Mouse (Mus musculus): ENCODE data around the gene Atrip. TPM values are rescaled to one million over a fixed set of nuclear protein-coding genes. Genes with fewer than 3 reads are reported as not detected.

Atrip gene
- polyA plus RNA-seq, 1 experiment from 2014 or later, result 33.4 TPM

- Histone ChIP-seq H3K9me3 (no peaks in the 10 kb centered on the region), H3K9ac (replicated peaks) (peak overlapping the region; percentile 97), H3K4me2 (peak overlapping the region; percentile 93), H3K4me3 (replicated peaks) (peak overlapping the region; percentile 77), H3K4me1 (replicated peaks) (peaks cover 50% of the 10 kb centered on the region), H3K36me3 (peaks cover 41% of the 10 kb centered on the region), H3K27me3 (no peaks in the 10 kb centered on the region), H3K27ac (peak overlapping the region; percentile 100)
- WGBS, result 69% methylated on average over 5 of the region's 5 CpGs
- ATAC-seq (ENCODE audit: insufficient number of reproducible peaks, insufficient read depth, low FRiP score, low TSS enrichment, low read depth), result no peak
Measured at GRCm38 (mm10) chr9:109097831-109098230, 23.9 kb upstream of the Atrip start.

GRCm38 (mm10) chr9:109097291-109097690 lies 23.4 kb upstream of the Atrip start:
- ATAC-seq (ENCODE audit: insufficient number of reproducible peaks, insufficient read depth, low FRiP score, low TSS enrichment, low read depth), result no peak
- H3K4me1 ChIP-seq (replicated peaks), result peaks cover 50% of the 10 kb centered on the region

GRCm38 (mm10) chr9:109096856-109097255 lies 22.9 kb upstream of the Atrip start:
- Histone ChIP-seq H3K27me3 (no peaks in the 10 kb centered on the region), H3K36me3 (peaks cover 40% of the 10 kb centered on the region), H3K4me1 (replicated peaks) (peaks cover 50% of the 10 kb centered on the region), H3K4me3 (replicated peaks) (peak overlapping the region; percentile 77), H3K9me3 (no peaks in the 10 kb centered on the region), H3K27ac (peak overlapping the region; percentile 100), H3K9ac (replicated peaks) (peak overlapping the region; percentile 97), H3K4me2 (peak overlapping the region; percentile 93)
- no peak for ATAC-seq (ENCODE audit: insufficient number of reproducible peaks, insufficient read depth, low FRiP score, low TSS enrichment, low read depth)
- WGBS, result 25% methylated on average over 6 of the region's 6 CpGs

More at GRCm38 (mm10) chr9:109097291-109097690, 23.4 kb upstream of the Atrip start:
- peak overlapping the region; percentile 97 for H3K9ac ChIP-seq (replicated peaks)
- H3K9me3 ChIP-seq, result no peaks in the 10 kb centered on the region
- peak overlapping the region; percentile 100 for H3K27ac ChIP-seq
- H3K4me3 ChIP-seq (replicated peaks), result peak overlapping the region; percentile 77
- peak overlapping the region; percentile 93 for H3K4me2 ChIP-seq
- peaks cover 41% of the 10 kb centered on the region for H3K36me3 ChIP-seq
- WGBS, result 30% methylated on average over 6 of the region's 6 CpGs
- no peaks in the 10 kb centered on the region for H3K27me3 ChIP-seq

GRCm38 (mm10) chr9:109096251-109096661 lies 22.3 kb upstream of the Atrip start:
- H3K27me3 ChIP-seq, result no peaks in the 10 kb centered on the region
- peak overlapping the region; percentile 100 for H3K27ac ChIP-seq
- peak overlapping the region; percentile 93 for H3K4me2 ChIP-seq
- peak overlapping the region; percentile 77 for H3K4me3 ChIP-seq (replicated peaks)
- 19% methylated on average over 9 of the region's 9 CpGs for whole genome bisulfite sequencing
- H3K9ac ChIP-seq (replicated peaks), result peak overlapping the region; percentile 97
- H3K36me3 ChIP-seq, result peaks cover 41% of the 10 kb centered on the region
- H3K9me3 ChIP-seq, result no peaks in the 10 kb centered on the region
- ATAC-seq (ENCODE audit: insufficient number of reproducible peaks, insufficient read depth, low FRiP score, low TSS enrichment, low read depth), result no peak
- H3K4me1 ChIP-seq (replicated peaks), result peaks cover 50% of the 10 kb centered on the region

GRCm38 (mm10) chr9:109095137-109095982 lies 21.4 kb upstream of the Atrip start, which contains the start of gene Plxnb1:
Gene Plxnb1, plus strand, starts transcription at chr9:109095389.
- peaks cover 50% of the 10 kb centered on the region for H3K4me1 ChIP-seq (replicated peaks)
- under 1% methylated on average over 84 of the region's 102 CpGs for WGBS
- H3K9me3 ChIP-seq, result no peaks in the 10 kb centered on the region
- peak within 1 kb of the TSS; percentile 77 for H3K4me3 ChIP-seq (replicated peaks)
- peak; percentile 40 for ATAC-seq (ENCODE audit: insufficient number of reproducible peaks, insufficient read depth, low FRiP score, low TSS enrichment, low read depth)
- peak within 1 kb of the TSS; percentile 100 for H3K27ac ChIP-seq
- peaks cover 41% of the 10 kb centered on the region for H3K36me3 ChIP-seq
- peak within 1 kb of the TSS; percentile 97 for H3K9ac ChIP-seq (replicated peaks)
- H3K4me2 ChIP-seq, result peak within 1 kb of the TSS; percentile 93
- no peaks in the 10 kb centered on the region for H3K27me3 ChIP-seq

- peak overlapping the region; percentile 97 for H3K9ac ChIP-seq (replicated peaks)
- H3K27ac ChIP-seq, result peak overlapping the region; percentile 100
- peak; percentile 49 for ATAC-seq (ENCODE audit: insufficient number of reproducible peaks, insufficient read depth, low FRiP score, low TSS enrichment, low read depth)
- H3K9me3 ChIP-seq, result no peaks in the 10 kb centered on the region
- H3K4me2 ChIP-seq, result peak overlapping the region; percentile 93
- H3K27me3 ChIP-seq, result no peaks in the 10 kb centered on the region
- WGBS, result 2% methylated on average over 21 of the region's 21 CpGs
- peak overlapping the region; percentile 77 for H3K4me3 ChIP-seq (replicated peaks)
- peaks cover 48% of the 10 kb centered on the region for H3K4me1 ChIP-seq (replicated peaks)
- H3K36me3 ChIP-seq, result peaks cover 39% of the 10 kb centered on the region
Measured at GRCm38 (mm10) chr9:109094553-109095136, 20.7 kb upstream of the Atrip start.

- Histone ChIP-seq H3K9me3 (no peaks in the 10 kb centered on the region), H3K9ac (replicated peaks) (peak overlapping the region; percentile 97), H3K4me2 (peak overlapping the region; percentile 93), H3K36me3 (peaks cover 39% of the 10 kb centered on the region), H3K4me1 (replicated peaks) (peaks cover 42% of the 10 kb centered on the region), H3K4me3 (replicated peaks) (peak overlapping the region; percentile 77), H3K27ac (peak overlapping the region; percentile 100), H3K27me3 (no peaks in the 10 kb centered on the region)
- no peak for ATAC-seq (ENCODE audit: insufficient number of reproducible peaks, insufficient read depth, low FRiP score, low TSS enrichment, low read depth)
- WGBS, result 12% methylated on average over 11 of the region's 11 CpGs
Measured at GRCm38 (mm10) chr9:109093786-109094552, 20.0 kb upstream of the Atrip start.

- Histone ChIP-seq H3K9ac (replicated peaks) (no peak overlapping the region), H3K4me2 (no peak overlapping the region), H3K9me3 (no peaks in the 10 kb centered on the region), H3K27me3 (no peaks in the 10 kb centered on the region), H3K4me1 (replicated peaks) (peaks cover 35% of the 10 kb centered on the region), H3K36me3 (peaks cover 37% of the 10 kb centered on the region), H3K4me3 (replicated peaks) (no peak overlapping the region), H3K27ac (no peak overlapping the region)
- WGBS, result 59% methylated on average over 6 of the region's 6 CpGs
- ATAC-seq (ENCODE audit: insufficient number of reproducible peaks, insufficient read depth, low FRiP score, low TSS enrichment, low read depth), result no peak
Measured at GRCm38 (mm10) chr9:109092799-109093198, 18.9 kb upstream of the Atrip start.

GRCm38 (mm10) chr9:109091802-109092201 lies 17.9 kb upstream of the Atrip start:
- no peak for ATAC-seq (ENCODE audit: insufficient number of reproducible peaks, insufficient read depth, low FRiP score, low TSS enrichment, low read depth)
- peaks cover 28% of the 10 kb centered on the region for H3K4me1 ChIP-seq (replicated peaks)
- peaks cover 37% of the 10 kb centered on the region for H3K36me3 ChIP-seq
- WGBS, result 81% methylated on average over 8 of the region's 8 CpGs
- no peak overlapping the region for H3K4me3 ChIP-seq (replicated peaks)
- no peaks in the 10 kb centered on the region for H3K27me3 ChIP-seq
- no peak overlapping the region for H3K27ac ChIP-seq
- no peaks in the 10 kb centered on the region for H3K9me3 ChIP-seq
- no peak overlapping the region for H3K9ac ChIP-seq (replicated peaks)
- H3K4me2 ChIP-seq, result no peak overlapping the region

GRCm38 (mm10) chr9:109090446-109090845 lies 16.5 kb upstream of the Atrip start:
- H3K4me3 ChIP-seq (replicated peaks), result no peak overlapping the region
- H3K27me3 ChIP-seq, result no peaks in the 10 kb centered on the region
- H3K4me1 ChIP-seq (replicated peaks), result peaks cover 20% of the 10 kb centered on the region
- 82% methylated on average over 15 of the region's 15 CpGs for WGBS
- H3K9ac ChIP-seq (replicated peaks), result no peak overlapping the region
- H3K36me3 ChIP-seq, result peaks cover 37% of the 10 kb centered on the region
- H3K9me3 ChIP-seq, result no peaks in the 10 kb centered on the region
- ATAC-seq (ENCODE audit: insufficient number of reproducible peaks, insufficient read depth, low FRiP score, low TSS enrichment, low read depth), result no peak
- H3K4me2 ChIP-seq, result no peak overlapping the region
- H3K27ac ChIP-seq, result no peak overlapping the region

- no peak overlapping the region for H3K27ac ChIP-seq
Measured at GRCm38 (mm10) chr9:109087987-109088386, 14.1 kb upstream of the Atrip start.

More at GRCm38 (mm10) chr9:109087987-109088386, 14.1 kb upstream of the Atrip start:
- Histone ChIP-seq H3K4me3 (replicated peaks) (no peak overlapping the region), H3K4me2 (no peak overlapping the region), H3K9ac (replicated peaks) (no peak overlapping the region), H3K27me3 (no peaks in the 10 kb centered on the region), H3K4me1 (replicated peaks) (peaks cover 15% of the 10 kb centered on the region), H3K36me3 (peaks cover 37% of the 10 kb centered on the region), H3K9me3 (no peaks in the 10 kb centered on the region)
- WGBS, result 22% methylated on average over 5 of the region's 5 CpGs
- no peak for ATAC-seq (ENCODE audit: insufficient number of reproducible peaks, insufficient read depth, low FRiP score, low TSS enrichment, low read depth)

Data from limb, embryonic 12.5 days (tissue).